Mouse (Mus musculus): ENCODE data around the gene Prcc. TPM values are rescaled to one million over a fixed set of nuclear protein-coding genes. Genes with fewer than 3 reads are reported as not detected.
"Not testable (repeated sequence)": the region's sequence is repeated elsewhere in the genome, so short reads cannot be mapped to it uniquely, and the experiment has no call there.

The Prcc gene
- polyA plus RNA-seq, 1 experiment = 26.2 TPM

GRCm38 (mm10) chr3:87846186-87846585, 39.2 kb downstream of the Prcc start:
- no peak for DNase-seq (ENCODE audit: low spot score)

- no peak for DNase-seq (ENCODE audit: low spot score)
Measured at GRCm38 (mm10) chr3:87844981-87845380, 40.4 kb downstream of the Prcc start.

DNA sequence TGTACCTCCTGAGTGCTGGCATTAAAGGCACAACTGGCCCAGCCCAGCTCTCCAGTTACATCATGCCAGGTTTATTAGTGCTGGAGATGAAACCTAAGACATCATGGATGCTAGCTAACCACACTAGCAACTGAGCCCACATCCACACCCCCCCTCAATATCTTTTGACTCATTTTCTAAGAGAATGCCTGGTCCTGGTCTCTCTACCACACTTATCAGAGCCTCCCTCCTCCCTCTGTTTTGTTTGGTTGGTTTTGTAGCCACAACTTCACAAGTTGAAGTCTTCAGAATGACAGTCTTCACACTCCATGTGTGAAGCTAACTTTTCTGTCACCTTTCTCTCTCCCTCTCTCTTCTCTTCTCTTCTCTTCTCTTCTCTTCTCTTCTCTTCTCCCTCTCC, 44.5 kb downstream of the Prcc start:
- no peak for DNase-seq (ENCODE audit: low spot score)

DNA sequence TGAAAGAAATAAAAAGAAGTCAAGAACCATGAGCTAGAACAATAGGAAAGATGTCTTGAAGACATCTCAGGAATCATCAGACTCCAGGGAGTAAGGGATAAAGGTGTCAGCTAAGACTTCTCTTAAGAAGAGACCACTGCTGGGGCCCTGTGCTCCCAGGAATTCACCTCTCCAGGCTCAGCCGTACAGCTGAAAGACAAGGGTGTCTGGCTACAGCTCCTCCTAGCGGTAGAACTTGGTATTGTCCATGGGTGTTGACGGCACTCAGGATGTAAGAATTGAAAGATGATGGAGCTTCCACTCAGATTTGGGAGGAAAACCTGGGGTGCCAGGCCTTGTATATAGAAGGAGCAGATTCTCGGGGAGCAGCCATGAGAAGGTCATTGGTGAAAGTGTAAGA, 46.8 kb downstream of the Prcc start:
- peak; percentile 47 for DNase-seq (ENCODE audit: low spot score)

GRCm38 (mm10) chr3:87833482-87833881, 51.9 kb downstream of the Prcc start:
- no peak for DNase-seq (ENCODE audit: low spot score)

DNA sequence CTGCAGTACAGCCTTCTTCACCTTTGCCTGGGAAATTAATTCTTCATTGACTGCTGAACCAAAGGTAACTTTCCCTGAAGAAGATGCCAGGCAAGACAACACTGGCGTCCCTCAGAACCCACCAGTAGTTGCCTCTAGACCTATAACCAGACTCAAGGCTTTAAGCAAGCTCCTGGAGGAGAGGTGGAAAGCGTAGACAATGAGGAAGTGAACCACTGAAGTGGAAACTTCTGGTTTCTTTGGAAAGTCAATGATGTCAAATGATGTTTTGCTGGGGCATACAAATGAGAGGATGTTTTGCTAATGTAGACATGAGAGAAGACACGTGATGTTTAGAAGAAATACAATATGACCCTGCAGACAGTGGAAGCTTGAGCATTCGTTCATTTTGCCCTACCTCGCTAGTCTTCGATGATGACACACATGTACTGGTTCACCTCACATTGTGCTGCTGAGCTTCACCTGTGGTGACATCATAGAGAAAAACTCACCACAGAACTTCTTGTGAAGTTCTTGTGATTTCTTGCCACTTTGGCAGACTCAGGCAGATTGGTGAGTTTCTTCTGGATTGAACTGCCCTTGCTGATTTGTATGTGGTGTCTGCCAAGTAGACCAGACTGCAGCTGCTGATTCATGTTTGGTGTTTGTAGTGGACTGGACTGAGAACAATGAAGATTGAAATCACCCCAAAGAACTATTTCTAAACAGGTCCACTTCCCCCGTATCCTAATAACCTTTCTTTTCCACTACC, 53.1 kb downstream of the Prcc start:
- DNase-seq (ENCODE audit: low spot score) = no peak

GRCm38 (mm10) chr3:87829025-87829424, 56.4 kb downstream of the Prcc start:
- no peak for DNase-seq (ENCODE audit: low spot score)

- DNase-seq (ENCODE audit: low spot score) = no peak
Measured at GRCm38 (mm10) chr3:87828435-87828834, 57.0 kb downstream of the Prcc start.

DNA sequence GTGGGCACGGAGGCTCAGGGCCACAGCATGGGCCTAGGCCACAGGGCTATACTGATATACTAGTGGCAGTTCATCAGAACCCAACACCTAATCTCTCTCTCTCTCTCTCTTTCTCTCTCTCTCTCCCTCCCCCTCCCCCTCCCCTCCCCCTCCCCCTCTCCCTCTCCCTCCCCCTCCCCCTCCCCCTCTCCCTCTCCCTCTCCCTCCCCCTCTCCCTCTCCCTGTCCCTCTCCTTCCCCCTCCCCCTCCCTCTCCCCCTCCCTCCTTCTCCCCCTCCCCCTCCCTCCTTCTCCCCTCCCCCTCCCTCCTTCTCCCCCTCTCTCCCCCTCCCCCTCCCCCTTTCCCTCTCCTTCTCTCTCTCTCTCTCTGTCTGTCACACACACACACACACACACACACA, 61.2 kb downstream of the Prcc start, which contains the start of gene Pear1:
TSS of gene Pear1 (minus strand) at position 101 of the 400 bp plus-strand sequence.
- not testable (repeated sequence) for DNase-seq (ENCODE audit: low spot score)

- no peak for DNase-seq (ENCODE audit: low spot score)
Measured at GRCm38 (mm10) chr3:87818226-87818625, 67.2 kb downstream of the Prcc start.

DNA sequence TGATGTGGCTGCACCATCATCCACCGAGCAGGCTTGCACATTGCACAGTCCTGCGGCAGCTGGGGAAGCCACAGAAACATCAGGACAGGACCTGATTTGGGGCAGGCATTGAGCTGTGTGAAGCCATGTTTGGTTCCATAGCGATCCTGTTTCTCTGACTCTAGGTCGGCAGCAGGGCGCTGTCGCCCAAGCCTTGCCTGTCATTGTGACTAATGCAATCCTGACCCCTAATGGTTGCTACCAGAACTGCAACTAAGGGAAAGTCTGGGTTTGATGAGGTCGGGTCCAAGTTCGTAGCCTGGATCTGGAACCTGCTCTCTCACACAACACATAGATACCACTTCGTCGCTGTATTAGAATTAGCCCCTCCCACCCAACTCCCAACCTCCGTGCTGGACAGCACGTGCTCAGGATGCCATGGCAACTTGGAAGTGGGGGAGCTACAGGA, 68.7 kb downstream of the Prcc start:
- DNase-seq (ENCODE audit: low spot score) = no peak

- no peak for DNase-seq (ENCODE audit: low spot score)
Measured at GRCm38 (mm10) chr3:87816166-87816565, 69.2 kb downstream of the Prcc start.

DNA sequence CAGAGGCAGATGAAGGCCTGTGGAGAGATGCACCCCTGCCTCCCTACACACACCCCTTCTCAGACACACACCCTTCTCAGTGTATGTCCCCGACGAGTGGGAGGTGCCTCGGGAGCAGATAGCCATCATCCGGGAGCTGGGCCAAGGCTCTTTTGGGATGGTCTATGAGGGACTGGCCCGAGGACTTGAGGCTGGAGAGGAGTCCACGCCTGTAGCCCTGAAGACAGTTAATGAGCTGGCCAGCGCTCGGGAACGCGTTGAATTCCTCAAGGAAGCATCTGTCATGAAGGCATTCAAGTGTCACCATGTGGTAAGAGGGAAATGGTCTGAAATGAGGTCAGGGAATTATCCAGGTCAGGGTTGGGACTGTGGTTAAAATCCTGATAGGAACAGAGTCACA, 72.5 kb downstream of the Prcc start:
- DNase-seq (ENCODE audit: low spot score) = no peak

DNA sequence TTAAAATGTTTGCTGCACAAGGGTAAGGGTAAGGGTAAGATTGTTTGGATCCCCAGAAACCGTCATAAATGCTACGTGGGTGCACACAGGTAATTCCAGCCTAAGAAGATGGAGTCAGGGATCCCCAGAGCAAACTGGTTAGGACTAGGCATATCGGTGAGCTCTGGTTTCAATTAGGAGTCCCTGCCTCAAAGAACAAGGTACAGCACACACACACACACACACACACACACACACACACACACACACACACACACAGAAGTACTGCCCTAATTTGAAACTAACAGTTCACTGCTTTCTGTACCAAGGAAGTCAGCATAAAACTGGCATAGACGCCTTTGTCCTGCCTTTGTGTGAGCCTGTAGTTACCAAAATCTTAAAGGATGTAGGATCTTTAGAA, 73.0 kb downstream of the Prcc start:
- DNase-seq (ENCODE audit: low spot score) = no peak

GRCm38 (mm10) chr3:87811297-87811696, 74.1 kb downstream of the Prcc start:
- DNase-seq (ENCODE audit: low spot score) = no peak

DNA sequence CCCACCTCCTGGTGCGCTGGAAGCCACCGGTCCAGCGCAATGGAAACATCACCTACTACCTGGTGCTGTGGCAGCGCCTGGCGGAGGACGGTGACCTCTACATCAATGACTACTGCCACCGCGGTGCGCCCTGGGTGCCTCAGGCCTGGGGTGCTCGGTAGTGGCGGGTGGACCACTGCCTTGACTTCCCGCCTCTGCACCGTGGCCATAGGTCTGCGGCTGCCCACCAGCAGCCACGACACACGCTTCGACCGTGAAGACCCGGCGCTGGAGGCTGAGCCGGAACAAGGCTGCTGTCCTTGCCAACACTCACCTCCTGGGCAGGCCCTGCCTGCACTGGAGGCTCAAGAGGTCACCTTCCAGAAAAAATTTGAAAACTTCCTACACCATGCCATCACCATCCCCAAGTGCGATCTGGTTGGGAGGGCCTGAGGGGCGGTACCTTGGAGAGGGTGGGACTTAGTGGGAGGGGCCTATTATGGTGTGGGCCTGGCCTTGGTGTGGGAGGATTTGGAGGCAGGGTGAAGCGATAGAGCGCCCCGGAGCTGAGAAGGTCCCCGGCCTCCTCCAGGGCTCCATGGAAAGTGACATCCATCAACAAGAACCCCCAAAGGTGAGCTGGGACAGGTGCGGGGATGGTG, 76.0 kb downstream of the Prcc start:
- no peak for DNase-seq (ENCODE audit: low spot score)

Other genes with a start within 250 kb of the Prcc start
- gene Lrrc71, start 137.0 kb downstream of the Prcc start, polyA plus RNA-seq (2012; rRNA removed) = 0.19 and 0.29 TPM in 2 replicates
- gene Ntrk1, start 90.4 kb downstream of the Prcc start, polyA plus RNA-seq (2012; rRNA removed) = 2.7 and 3.5 TPM in 2 replicates
- 0.73 and 0.80 TPM in 2 replicates for gene Insrr, start 88.7 kb downstream of the Prcc start, polyA plus RNA-seq (2012; rRNA removed)
- gene Pear1, start 61.3 kb downstream of the Prcc start, polyA plus RNA-seq (2012; rRNA removed) = 21.1 and 26.5 TPM in 2 replicates
- gene Sh2d2a, start 38.9 kb downstream of the Prcc start, polyA plus RNA-seq (2012; rRNA removed) = 0.65 and 0.87 TPM in 2 replicates
- gene Hdgf, start 20.7 kb upstream of the Prcc start, polyA plus RNA-seq (2012; rRNA removed) = 151 and 152 TPM in 2 replicates
- gene Mrpl24, start 33.9 kb upstream of the Prcc start, polyA plus RNA-seq (2012; rRNA removed) = 120 and 132 TPM in 2 replicates
- 22.8 and 24.0 TPM in 2 replicates for gene Isg20l2, start 44.7 kb upstream of the Prcc start, polyA plus RNA-seq (2012; rRNA removed)
- gene Rrnad1, start 45.1 kb upstream of the Prcc start, polyA plus RNA-seq (2012; rRNA removed) = 28.4 and 33.2 TPM in 2 replicates
- 0.91 and 1.4 TPM in 2 replicates for gene Crabp2, start 63.1 kb upstream of the Prcc start, polyA plus RNA-seq (2012; rRNA removed)
- 3.7 and 5.3 TPM in 2 replicates for gene Nes, start 85.5 kb upstream of the Prcc start, polyA plus RNA-seq (2012; rRNA removed)
- 0.15 and 0.28 TPM in 2 replicates for gene Bcan, start 114.6 kb upstream of the Prcc start, polyA plus RNA-seq (2012; rRNA removed)
- gene Hapln2, start 142.0 kb upstream of the Prcc start, polyA plus RNA-seq (2012; rRNA removed) = 0.06 TPM in 1 of 2 replicates, not detected in the other
- 5.6 and 9.7 TPM in 2 replicates for gene Gpatch4, start 157.5 kb upstream of the Prcc start, polyA plus RNA-seq (2012; rRNA removed)
- gene Naxe, start 172.9 kb upstream of the Prcc start, polyA plus RNA-seq (2012; rRNA removed) = 90.2 and 91.1 TPM in 2 replicates
- gene Ttc24, start 192.7 kb upstream of the Prcc start, polyA plus RNA-seq (2012; rRNA removed) = not detected in 2 replicates
- gene Iqgap3, start 196.4 kb upstream of the Prcc start, polyA plus RNA-seq (2012; rRNA removed) = 2.0 and 2.6 TPM in 2 replicates

All from urinary bladder, adult 2 months (tissue).